Mouse (Mus musculus) Patski (cell line): ENCODE data around the gene Hsd11b1. TPM values are rescaled to one million over a fixed set of nuclear protein-coding genes. Genes with fewer than 3 reads are reported as not detected.
A peak's percentile ranks its signal among the peaks of the same experiment; 100 is the strongest.

Experiments
- ATAC-seq: fragments of 100-300 bp; one replicate; pipeline ENCODE4 v1.8.0; 2021
- CTCF ChIA-PET: fragments of 350-600 bp; sonication (Branson Sonifier 250); formaldehyde crosslinking; loops from one replicate; lab custom pipeline; 2022; ENCODE audit warnings: inconsistent platforms; lab: Charles Lee
- POLR2A ChIA-PET: fragments of 350-600 bp; sonication (Branson Sonifier 250); formaldehyde crosslinking; loops from one replicate; lab custom pipeline; 2022; ENCODE audit warnings: antibody characterized with exemption, inconsistent platforms; lab: Charles Lee
- DNase-seq: peaks from one replicate; pipeline ENCODE4 v3.0.0-alpha.2; 2011; ENCODE audit warnings: low read depth, low spot score
- H3K27me3 ChIP-seq: fragments of 371-371 bp; one replicate; pipeline ENCODE4 v1.5.1; 2021
- CTCF ChIP-seq: fragments of 100-300 bp; IDR thresholded peaks from one replicate; pipeline ENCODE4 v1.5.1; 2021
- in situ Hi-C: fragments of 300-500 bp; cut with MboI; formaldehyde crosslinking; loops from 3 replicates; pipeline ENCODE4 v1.11.1; 2018; ENCODE audit warnings: low pct_unique_long_range_greater_than_20kb, mixed read lengths
- polyA plus RNA-seq: library from polyadenylated mRNA; unstranded; gene quantifications from one replicate; pipeline ENCODE4 v1.2.3, GENCODE M21; 2021

Hsd11b1 gene
- polyA plus RNA-seq, 1 experiment from 2014 or later = 0.19 TPM

DNA sequence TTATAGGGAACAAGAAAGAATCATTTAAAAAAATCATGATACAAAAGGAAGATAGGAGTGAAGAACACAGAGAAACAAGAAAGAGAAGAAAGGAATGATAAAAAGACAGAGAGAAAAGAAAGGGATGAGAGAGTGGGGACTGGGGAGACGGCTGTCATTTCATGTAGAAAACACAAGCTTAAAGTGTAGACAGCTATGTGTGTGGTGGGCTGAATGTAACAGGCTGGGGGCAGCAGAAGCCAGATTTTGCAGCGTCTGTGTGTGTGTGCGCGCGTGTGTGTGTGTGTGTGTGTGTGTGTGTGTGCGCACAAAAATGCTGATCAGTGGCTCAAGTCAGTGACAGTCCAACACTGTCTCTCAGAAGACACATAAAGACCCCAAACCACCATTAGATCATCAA lies 19.6 kb downstream of the Hsd11b1 start:
- POLR2A ChIA-PET = no interaction called here
- no peaks in the 10 kb centered on the region for H3K27me3 ChIP-seq
- CTCF ChIA-PET = interaction anchor here (0.7 to 1.0 kb wide), 2 partner anchors 17 to 90 kb away, joined by 3 read pairs; no protein-coding TSS in a partner anchor
- no peak for DNase-seq
- ATAC-seq = no peak
- in situ Hi-C loops = no loop called here
- TF ChIP-seq CTCF = no peak

DNA sequence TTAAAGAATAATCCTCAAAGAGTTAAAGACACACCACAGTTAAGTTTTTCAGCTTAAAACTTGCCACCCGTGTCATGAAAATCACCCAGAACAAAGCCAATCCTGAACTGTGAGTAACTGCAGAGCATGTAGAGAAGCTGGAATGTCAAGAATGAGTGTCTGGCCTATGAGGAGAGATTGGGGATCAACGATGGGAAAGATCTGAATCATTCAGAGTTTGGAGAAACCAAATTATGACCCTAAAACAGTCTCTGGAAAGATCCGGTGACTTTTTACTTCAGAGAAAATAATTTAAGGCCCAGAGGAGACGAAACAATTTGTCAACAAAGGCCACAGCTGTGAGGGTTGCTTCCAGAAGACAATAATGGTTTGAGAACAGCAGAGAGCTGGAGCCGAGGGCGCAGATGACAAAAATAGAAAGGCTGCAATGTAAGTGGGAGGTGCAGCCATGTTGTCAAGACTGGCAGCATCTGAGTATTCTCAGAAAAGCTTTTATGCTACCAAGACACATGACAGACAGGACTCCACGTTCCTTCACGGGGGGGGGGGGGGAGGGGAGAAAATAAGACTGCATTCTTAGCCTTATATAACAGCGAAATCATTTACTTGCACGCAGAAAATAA lies 20.2 kb downstream of the Hsd11b1 start:
- ChIA-PET POLR2A (no interaction called here), CTCF (interaction anchor here (0.7 kb wide), 1 partner anchor 17 kb away, joined by 3 read pairs; no protein-coding TSS in a partner anchor)

DNA sequence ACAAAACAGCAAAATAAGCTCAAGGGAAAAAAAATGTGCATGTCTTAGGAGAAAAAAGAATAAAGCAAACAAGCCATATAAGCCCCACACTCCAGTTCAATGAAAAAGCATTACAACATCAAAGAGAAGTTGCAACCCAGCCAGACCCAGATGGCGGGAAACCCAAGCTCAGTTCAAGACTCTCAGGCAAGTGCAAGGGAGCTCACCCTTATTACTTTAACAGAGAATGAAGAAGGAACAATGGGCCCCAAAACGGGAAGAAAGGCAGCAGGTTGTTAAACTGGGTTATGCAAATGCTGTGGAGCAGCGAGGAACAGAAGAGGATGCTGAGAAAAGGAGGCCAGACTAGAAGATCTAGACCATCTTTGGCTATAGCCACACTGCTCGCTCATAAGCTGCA lies 21.0 kb downstream of the Hsd11b1 start:
- no peak for TF ChIP-seq CTCF
- DNase-seq (no peak), ATAC-seq (no peak)
- in situ Hi-C loops = no loop called here
- POLR2A ChIA-PET = no interaction called here
- CTCF ChIA-PET = interaction anchor here (1.5 kb wide), 1 partner anchor 103 kb away, joined by 3 read pairs; no protein-coding TSS in a partner anchor
- no peaks in the 10 kb centered on the region for H3K27me3 ChIP-seq

More for the DNA sequence above, 20.2 kb downstream of the Hsd11b1 start:
- DNase-seq (no peak), ATAC-seq (peak; percentile 62)
- H3K27me3 ChIP-seq = no peaks in the 10 kb centered on the region
- in situ Hi-C loops = no loop called here
- TF ChIP-seq CTCF = no peak

DNA sequence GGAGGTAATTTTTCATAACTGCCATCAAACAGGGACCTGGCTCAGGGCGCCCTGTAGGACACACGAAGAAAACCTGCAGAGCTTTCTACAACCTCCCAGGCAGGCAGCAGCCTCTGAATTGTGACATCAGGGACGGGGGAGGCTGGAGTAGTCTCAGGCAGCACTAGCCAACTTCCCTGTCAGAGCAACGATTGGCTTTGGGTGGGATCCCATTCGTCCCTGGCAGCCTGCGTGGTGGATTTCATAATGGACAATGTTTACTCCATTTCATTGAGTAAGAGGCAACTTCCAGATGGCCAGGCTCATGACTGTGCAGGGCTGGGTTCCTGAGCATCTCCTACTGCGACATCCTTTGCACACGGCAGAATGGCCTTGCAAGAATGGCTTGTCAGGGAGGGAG lies 21.6 kb downstream of the Hsd11b1 start:
- DNase-seq = no peak
- no peak for TF ChIP-seq CTCF
- POLR2A ChIA-PET = no interaction called here
- ATAC-seq = no peak
- no peaks in the 10 kb centered on the region for H3K27me3 ChIP-seq
- in situ Hi-C loops = no loop called here
- CTCF ChIA-PET = interaction anchor here (1.5 kb wide), 1 partner anchor 104 kb away, joined by 3 read pairs; no protein-coding TSS in a partner anchor

DNA sequence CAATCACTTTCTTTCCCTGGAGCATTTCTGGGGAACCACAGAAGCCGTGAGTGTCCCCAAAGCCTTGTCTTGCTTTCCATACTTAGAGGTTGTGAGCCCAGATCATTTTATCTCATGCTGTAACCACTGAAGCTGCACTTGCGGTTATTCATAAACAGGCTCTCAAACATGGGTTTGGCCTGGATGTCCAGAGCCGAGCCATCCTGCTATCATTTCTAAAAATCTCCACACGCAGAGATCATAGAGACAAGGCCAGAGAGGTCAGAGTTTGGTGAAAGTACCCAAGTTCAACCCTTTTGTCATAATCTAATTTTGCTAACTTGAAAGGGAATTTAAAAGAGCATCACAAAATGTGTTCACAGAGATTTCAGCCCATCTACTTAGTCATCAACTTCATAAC lies 22.4 kb downstream of the Hsd11b1 start:
- no peak for TF ChIP-seq CTCF
- ChIA-PET POLR2A (no interaction called here), CTCF (no interaction called here)
- DNase-seq (no peak), ATAC-seq (no peak)
- no peaks in the 10 kb centered on the region for H3K27me3 ChIP-seq
- in situ Hi-C loops = no loop called here

DNA sequence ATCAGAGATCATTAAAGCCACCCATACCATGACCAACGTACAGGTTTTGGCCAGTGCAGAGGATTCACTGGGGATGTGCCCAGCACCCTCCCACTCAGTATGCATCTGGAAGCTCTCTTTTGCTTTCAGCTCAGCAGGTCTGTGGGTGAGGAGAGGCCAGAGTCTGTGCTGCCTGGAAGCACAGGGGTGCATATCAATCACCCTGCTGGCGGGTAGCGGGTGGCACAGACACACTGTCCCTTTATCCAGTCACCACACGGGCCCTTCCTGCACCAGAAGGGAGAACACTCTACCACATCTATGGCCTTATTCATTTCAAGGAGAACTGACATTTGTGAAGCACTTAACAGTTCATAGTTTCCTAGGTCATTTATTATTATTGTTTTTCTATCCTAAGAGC lies 25.4 kb downstream of the Hsd11b1 start:
- TF ChIP-seq CTCF = no peak
- in situ Hi-C loops = no loop called here

DNA sequence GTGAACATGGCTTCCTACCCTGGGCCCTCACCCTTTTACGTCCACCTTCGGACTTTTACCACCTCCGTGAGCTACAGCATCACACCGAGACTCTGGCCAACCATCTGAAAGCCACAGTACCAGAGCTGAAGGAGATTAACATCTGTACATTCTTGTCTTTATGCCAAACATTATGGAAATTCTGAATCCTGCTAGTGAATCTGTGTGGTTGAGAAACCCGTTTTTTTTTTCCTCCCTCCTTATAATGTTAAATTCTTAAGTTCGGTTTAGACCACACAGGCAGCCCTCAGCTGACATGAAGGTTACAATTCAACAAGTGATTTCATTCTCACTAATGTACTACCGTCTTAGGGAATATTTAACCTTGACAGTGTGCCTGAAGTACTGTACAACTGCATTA lies 28.9 kb downstream of the Hsd11b1 start:
- POLR2A ChIA-PET = no interaction called here
- in situ Hi-C loops = no loop called here
- ATAC-seq (no peak), DNase-seq (no peak)
- no peak for TF ChIP-seq CTCF
- CTCF ChIA-PET = interaction anchor here (1.0 kb wide), 1 partner anchor 10 kb away, joined by 3 read pairs; no protein-coding TSS in a partner anchor
- H3K27me3 ChIP-seq = no peaks in the 10 kb centered on the region

More for the DNA sequence above, 25.4 kb downstream of the Hsd11b1 start:
- H3K27me3 ChIP-seq = no peaks in the 10 kb centered on the region
- ATAC-seq (no peak), DNase-seq (no peak)
- ChIA-PET POLR2A (no interaction called here), CTCF (no interaction called here)

DNA sequence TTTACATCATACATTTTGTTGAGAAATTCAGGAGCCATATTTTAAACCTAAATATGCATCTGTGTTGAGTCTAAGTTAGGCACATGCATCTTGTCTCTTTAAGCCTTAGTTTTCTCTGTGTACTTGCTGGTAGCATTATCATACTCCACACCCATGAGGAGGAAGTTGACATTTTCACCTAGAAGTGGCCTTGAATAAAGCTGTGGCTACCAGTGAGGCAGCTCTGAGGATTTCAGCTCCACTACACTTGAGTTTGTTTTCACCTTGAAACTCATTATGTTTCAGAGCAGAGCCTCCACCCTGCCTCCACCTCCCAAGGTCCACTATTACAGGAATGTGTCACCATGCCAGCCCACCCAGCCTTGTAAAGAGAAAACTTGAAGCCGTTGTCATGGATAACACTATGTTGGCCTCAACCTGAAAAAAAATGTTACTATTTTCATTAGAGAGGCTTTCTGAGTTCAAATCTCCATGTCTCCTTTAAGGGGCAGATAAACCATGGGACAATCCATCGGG lies 29.7 kb downstream of the Hsd11b1 start:
- in situ Hi-C loops = no loop called here
- TF ChIP-seq CTCF = no peak
- no peaks in the 10 kb centered on the region for H3K27me3 ChIP-seq
- ChIA-PET CTCF (interaction anchor here (1.2 kb wide), 1 partner anchor 275 kb away, joined by 3 read pairs; no protein-coding TSS in a partner anchor), POLR2A (no interaction called here)
- ATAC-seq (no peak), DNase-seq (no peak)

DNA sequence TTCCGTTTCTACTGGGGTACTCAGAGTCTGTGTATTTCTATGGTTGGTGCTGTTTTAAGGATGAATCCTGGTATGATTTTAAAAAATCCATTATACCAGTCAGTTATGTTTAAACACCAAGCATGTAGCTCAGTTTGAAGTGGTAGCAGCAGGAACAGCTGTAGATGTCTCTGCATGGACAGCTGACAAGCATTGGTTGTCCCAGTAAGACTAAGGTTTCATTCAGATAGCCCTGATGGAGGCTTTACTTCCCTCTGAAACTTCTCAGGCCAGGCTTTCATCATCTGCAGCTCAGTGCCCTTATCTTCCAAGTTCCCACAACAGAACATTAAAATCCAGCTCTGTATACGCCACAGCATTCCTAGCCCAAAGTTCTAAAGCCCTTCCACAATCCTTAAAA lies 31.1 kb downstream of the Hsd11b1 start:
- no peak for TF ChIP-seq CTCF
- CTCF ChIA-PET = interaction anchor here (1.4 kb wide), 1 partner anchor 150 kb away, joined by 3 read pairs; no protein-coding TSS in a partner anchor
- no peak for DNase-seq
- no peak for ATAC-seq
- in situ Hi-C loops = no loop called here
- POLR2A ChIA-PET = no interaction called here
- no peaks in the 10 kb centered on the region for H3K27me3 ChIP-seq

DNA sequence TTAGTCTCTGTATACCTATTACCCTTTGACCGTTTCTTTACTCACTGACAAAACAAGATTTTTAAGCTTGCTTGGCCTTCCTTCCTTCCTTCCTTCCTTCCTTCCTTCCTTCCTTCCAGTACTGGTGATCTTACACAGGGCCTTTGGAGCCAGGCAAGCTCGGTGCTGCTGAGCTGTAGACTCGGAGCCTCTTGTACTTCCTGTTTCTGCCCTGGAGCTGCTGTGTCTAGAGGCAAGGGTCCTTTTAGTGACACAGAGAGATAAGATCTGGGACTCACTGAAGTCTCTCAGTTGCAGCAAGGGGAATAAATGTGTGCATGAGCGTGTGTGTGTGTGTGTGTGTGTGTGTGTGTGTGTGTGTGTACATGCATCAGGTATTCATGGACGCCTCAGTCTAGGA lies 32.9 kb downstream of the Hsd11b1 start:
- in situ Hi-C loops = no loop called here
- TF ChIP-seq CTCF = no peak
- no peak for ATAC-seq
- CTCF ChIA-PET = no interaction called here
- no peak for DNase-seq
- no peaks in the 10 kb centered on the region for H3K27me3 ChIP-seq
- POLR2A ChIA-PET = no interaction called here

DNA sequence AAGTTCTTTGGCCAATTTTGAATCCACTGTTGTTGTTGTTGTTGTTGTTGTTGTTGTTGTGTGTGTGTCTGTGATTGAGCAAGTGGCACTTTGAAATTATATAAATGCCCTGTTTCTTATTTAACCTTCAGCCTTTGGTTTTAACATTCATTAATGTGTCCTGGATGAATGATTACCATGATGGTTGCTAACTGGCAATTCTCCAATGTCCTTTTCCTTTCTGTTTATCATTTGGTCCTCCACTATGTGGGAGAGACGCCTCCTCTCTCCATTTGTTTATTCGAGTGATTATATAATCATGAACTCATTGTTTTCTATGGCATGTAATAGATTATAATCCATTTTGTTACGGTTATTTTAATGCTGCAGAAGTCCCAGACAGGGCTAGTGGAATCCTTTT lies 33.3 kb downstream of the Hsd11b1 start:
- ChIA-PET CTCF (no interaction called here), POLR2A (interaction anchor here (0.7 kb wide), 1 partner anchor 1254 kb away, joined by 3 read pairs; no protein-coding TSS in a partner anchor)
- ATAC-seq (no peak), DNase-seq (no peak)
- in situ Hi-C loops = no loop called here
- no peak for TF ChIP-seq CTCF
- no peaks in the 10 kb centered on the region for H3K27me3 ChIP-seq
